Mouse (Mus musculus): Measurements from ENCODE around the gene 9630041A04Rik. TPM values are rescaled to one million over a fixed set of nuclear protein-coding genes. Genes with fewer than 3 reads are reported as not detected.

Gene 9630041A04Rik
- 0.20 and 0.22 TPM in 2 replicates for polyA plus RNA-seq (2016; fragmentation: Nextera tagmentation; extraction: Ambion mirVana)

DNA sequence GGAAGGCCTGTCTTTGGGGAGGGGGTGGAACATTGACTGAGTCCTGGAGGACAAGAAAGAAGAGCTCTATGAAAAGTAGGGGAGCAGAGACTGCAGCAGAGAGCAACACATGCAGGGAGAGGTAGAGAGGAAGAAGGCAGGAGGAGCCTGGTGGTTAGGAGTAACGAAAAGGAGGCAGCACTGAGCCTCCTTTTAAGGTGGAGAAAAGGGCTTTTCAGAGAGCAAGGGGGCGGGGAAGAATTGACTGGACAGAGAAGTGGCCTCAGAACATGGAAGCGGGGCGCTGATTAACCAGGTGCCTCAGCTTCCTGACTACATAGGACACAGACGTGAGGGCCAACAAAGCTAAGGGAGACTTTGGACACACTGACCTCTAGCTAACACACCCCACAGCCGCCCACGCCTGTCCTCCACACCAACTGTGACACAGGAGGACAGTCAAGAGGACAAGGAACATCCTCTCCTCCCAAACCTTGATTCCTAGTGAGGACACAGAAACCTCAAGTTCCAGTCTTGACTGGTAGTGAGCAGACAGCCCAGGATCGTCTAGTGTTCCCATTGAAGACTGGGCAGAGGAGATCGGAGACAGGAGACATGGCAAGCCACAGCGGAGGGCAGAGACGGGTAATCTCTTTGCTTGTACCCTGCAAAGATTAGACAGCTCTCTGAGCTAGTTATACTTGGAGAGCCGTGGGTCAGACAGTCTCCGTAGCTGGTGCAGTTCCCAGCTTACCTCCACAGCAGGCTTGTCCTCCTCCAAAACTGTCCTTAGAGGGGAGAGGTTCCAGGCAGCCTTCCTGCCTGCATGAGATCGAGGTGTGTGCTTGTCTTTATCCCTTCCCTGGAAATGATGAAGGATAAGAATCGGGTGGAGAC lies at the start of gene 9630041A04Rik:
Gene 9630041A04Rik (plus strand): TSS at position 246 of the 876 bp plus-strand sequence.
- Histone ChIP-seq H3K36me3 (no peaks in the 10 kb centered on the region), H3K4me3 (no peak within 1 kb of the TSS), H3K4me1 (0 out of 2 replicates have a peak, but pooled peaks cover 7% of the 10 kb centered on the region), H3K9ac (no peak within 1 kb of the TSS), H3K27me3 (replicated peaks) (no peaks in the 10 kb centered on the region), H3K27ac (no peak within 1 kb of the TSS), H3K9me3 (no peaks in the 10 kb centered on the region), H3K4me2 (replicated peaks) (no peak within 1 kb of the TSS)
- no peak for ATAC-seq (ENCODE audit: low FRiP score, low read depth)
- WGBS: 84% methylated on average over 15 of the region's 15 CpGs

GRCm38 (mm10) chr9:101823896-101824295 lies 37.7 kb upstream of the 9630041A04Rik start:
- H3K27ac ChIP-seq: no peak overlapping the region
- no peak overlapping the region for H3K4me3 ChIP-seq
- no peaks in the 10 kb centered on the region for H3K9me3 ChIP-seq
- WGBS: 59% methylated on average over 7 of the region's 7 CpGs
- no peaks in the 10 kb centered on the region for H3K36me3 ChIP-seq
- 0 out of 2 replicates have a peak, but pooled peaks cover 2% of the 10 kb centered on the region for H3K4me1 ChIP-seq
- no peak overlapping the region for H3K4me2 ChIP-seq (replicated peaks)
- H3K27me3 ChIP-seq (replicated peaks): no peaks in the 10 kb centered on the region
- ATAC-seq (ENCODE audit: low FRiP score, low read depth): no peak
- no peak overlapping the region for H3K9ac ChIP-seq

DNA sequence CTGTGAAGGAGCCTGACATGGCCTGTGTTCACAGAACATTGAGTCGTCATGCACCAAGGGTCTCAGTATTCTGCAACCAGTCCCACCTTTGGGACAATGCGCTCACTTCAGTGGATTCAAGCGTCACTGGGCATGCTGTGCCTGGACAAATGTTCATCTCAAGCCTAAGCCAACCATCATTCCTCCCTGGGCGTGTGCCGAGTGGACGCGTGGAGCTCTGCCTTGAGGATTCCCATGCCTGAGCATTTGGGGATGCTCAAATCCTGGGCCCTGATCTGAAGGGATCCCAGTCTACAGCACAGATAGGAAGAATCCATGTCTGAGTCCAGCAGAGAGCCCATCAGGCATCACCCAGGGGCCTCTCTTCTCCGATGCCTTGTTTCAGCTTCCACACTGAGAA lies 36.0 kb upstream of the 9630041A04Rik start:
- H3K9ac ChIP-seq: no peak overlapping the region
- H3K36me3 ChIP-seq: no peaks in the 10 kb centered on the region
- ATAC-seq (ENCODE audit: low FRiP score, low read depth): no peak
- no peak overlapping the region for H3K4me3 ChIP-seq
- 94% methylated on average over 8 of the region's 8 CpGs for WGBS
- no peak overlapping the region for H3K27ac ChIP-seq
- no peaks in the 10 kb centered on the region for H3K9me3 ChIP-seq
- H3K27me3 ChIP-seq (replicated peaks): no peaks in the 10 kb centered on the region
- H3K4me1 ChIP-seq: 0 out of 2 replicates have a peak, but pooled peaks cover 2% of the 10 kb centered on the region
- no peak overlapping the region for H3K4me2 ChIP-seq (replicated peaks)

GRCm38 (mm10) chr9:101833619-101834018 lies 28.0 kb upstream of the 9630041A04Rik start:
- Histone ChIP-seq H3K9ac (no peak overlapping the region), H3K9me3 (no peaks in the 10 kb centered on the region), H3K27me3 (replicated peaks) (no peaks in the 10 kb centered on the region), H3K27ac (no peak overlapping the region), H3K4me2 (replicated peaks) (no peak overlapping the region), H3K36me3 (no peaks in the 10 kb centered on the region), H3K4me3 (no peak overlapping the region), H3K4me1 (no peaks in the 10 kb centered on the region)
- no peak for ATAC-seq (ENCODE audit: low FRiP score, low read depth)
- WGBS: 75% methylated on average over 2 of the region's 2 CpGs

DNA sequence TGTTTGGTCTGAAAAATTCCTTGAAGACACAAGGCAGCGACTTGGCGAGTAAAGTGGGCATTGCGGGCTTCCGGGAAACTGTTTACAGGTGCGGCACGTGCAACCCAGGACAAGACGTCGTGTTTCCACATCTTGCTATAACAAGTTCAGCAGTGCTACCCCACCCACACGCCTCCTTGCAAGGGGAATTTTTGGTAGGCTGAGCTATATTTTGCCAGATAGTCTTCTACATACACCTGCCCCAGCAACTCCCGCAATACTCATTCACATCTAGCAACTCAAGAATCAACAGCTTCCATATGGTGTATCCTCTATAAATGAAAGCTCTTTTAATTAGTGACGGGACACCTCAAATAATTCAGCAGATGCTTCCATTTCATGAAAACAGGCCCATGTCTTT lies 20.5 kb upstream of the 9630041A04Rik start:
- no peaks in the 10 kb centered on the region for H3K4me1 ChIP-seq
- no peak overlapping the region for H3K27ac ChIP-seq
- 93% methylated on average over 11 of the region's 11 CpGs for WGBS
- H3K9me3 ChIP-seq: no peaks in the 10 kb centered on the region
- ATAC-seq (ENCODE audit: low FRiP score, low read depth): no peak
- no peaks in the 10 kb centered on the region for H3K27me3 ChIP-seq (replicated peaks)
- H3K9ac ChIP-seq: no peak overlapping the region
- no peaks in the 10 kb centered on the region for H3K36me3 ChIP-seq
- H3K4me3 ChIP-seq: no peak overlapping the region
- H3K4me2 ChIP-seq (replicated peaks): no peak overlapping the region

DNA sequence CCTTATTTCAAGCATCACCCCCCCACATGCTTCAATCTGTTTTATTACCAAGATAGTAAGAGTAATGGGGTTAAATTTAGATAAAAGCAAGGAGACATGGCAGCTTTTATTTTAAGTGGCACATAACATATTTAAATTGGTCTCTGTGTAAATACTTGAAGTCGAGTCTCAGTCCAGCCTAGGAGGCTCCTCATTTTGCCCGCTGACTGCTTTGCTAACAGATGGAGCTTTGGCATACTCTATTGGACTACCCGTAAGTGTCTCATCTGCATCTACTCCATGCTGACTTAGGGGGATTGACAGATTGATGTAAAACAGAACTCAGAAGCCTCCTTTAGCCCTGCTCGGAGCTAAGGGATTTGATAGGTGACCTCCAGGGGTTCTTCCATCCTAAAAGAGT lies 17.7 kb upstream of the 9630041A04Rik start:
- no peaks in the 10 kb centered on the region for H3K27me3 ChIP-seq (replicated peaks)
- no peaks in the 10 kb centered on the region for H3K9me3 ChIP-seq
- H3K4me3 ChIP-seq: no peak overlapping the region
- H3K9ac ChIP-seq: no peak overlapping the region
- H3K4me1 ChIP-seq: no peaks in the 10 kb centered on the region
- WGBS: 81% methylated on average over 4 of the region's 4 CpGs
- H3K36me3 ChIP-seq: no peaks in the 10 kb centered on the region
- ATAC-seq (ENCODE audit: low FRiP score, low read depth): no peak
- H3K4me2 ChIP-seq (replicated peaks): no peak overlapping the region
- H3K27ac ChIP-seq: no peak overlapping the region

DNA sequence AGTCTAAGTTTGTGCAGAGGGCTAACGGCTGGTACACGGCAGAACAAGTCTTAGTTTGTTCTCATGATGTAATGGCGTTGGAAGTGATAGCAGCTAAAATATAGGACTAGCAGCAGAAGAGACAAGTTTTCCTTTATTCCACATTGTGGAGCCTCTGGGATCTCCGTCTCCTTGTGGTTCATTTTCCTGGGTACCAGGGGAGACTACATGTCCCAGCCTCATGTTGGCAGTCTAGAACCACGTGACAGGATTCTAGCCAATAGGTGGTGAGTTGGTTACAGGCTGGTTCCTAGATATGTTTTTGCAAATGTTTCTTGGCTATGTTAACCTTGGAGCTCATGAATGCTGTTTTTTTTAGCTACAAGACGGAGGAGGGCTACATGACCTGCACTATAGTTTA lies 15.9 kb upstream of the 9630041A04Rik start:
- 88% methylated on average over 6 of the region's 6 CpGs for WGBS
- H3K9ac ChIP-seq: no peak overlapping the region
- H3K4me2 ChIP-seq (replicated peaks): no peak overlapping the region

GRCm38 (mm10) chr9:101862481-101863065 lies 932 bp downstream of the 9630041A04Rik start:
- H3K9ac ChIP-seq: no peak overlapping the region
- WGBS: 60% methylated on average over 12 of the region's 12 CpGs
- H3K4me2 ChIP-seq (replicated peaks): no peak overlapping the region
- H3K9me3 ChIP-seq: no peaks in the 10 kb centered on the region
- H3K4me3 ChIP-seq: no peak overlapping the region
- H3K36me3 ChIP-seq: no peaks in the 10 kb centered on the region
- no peaks in the 10 kb centered on the region for H3K27me3 ChIP-seq (replicated peaks)
- H3K4me1 ChIP-seq: 0 out of 2 replicates have a peak, but pooled peaks cover 7% of the 10 kb centered on the region
- H3K27ac ChIP-seq: no peak overlapping the region
- ATAC-seq (ENCODE audit: low FRiP score, low read depth): no peak

More for the DNA sequence above, 15.9 kb upstream of the 9630041A04Rik start:
- H3K36me3 ChIP-seq: no peaks in the 10 kb centered on the region
- no peak overlapping the region for H3K27ac ChIP-seq
- H3K4me3 ChIP-seq: no peak overlapping the region
- no peaks in the 10 kb centered on the region for H3K4me1 ChIP-seq
- no peaks in the 10 kb centered on the region for H3K27me3 ChIP-seq (replicated peaks)
- no peaks in the 10 kb centered on the region for H3K9me3 ChIP-seq
- ATAC-seq (ENCODE audit: low FRiP score, low read depth): no peak

GRCm38 (mm10) chr9:101863130-101863529 lies 1.5 kb downstream of the 9630041A04Rik start:
- Histone ChIP-seq H3K4me3 (no peak overlapping the region), H3K9me3 (no peaks in the 10 kb centered on the region), H3K27me3 (replicated peaks) (no peaks in the 10 kb centered on the region), H3K9ac (no peak overlapping the region), H3K36me3 (no peaks in the 10 kb centered on the region), H3K27ac (no peak overlapping the region), H3K4me1 (0 out of 2 replicates have a peak, but pooled peaks cover 7% of the 10 kb centered on the region), H3K4me2 (replicated peaks) (no peak overlapping the region)
- WGBS: 80% methylated on average over 5 of the region's 5 CpGs
- no peak for ATAC-seq (ENCODE audit: low FRiP score, low read depth)

- H3K9ac ChIP-seq: no peak overlapping the region
- 93% methylated on average over 6 of the region's 6 CpGs for WGBS
Measured at GRCm38 (mm10) chr9:101868593-101868992, 7.0 kb downstream of the 9630041A04Rik start.

GRCm38 (mm10) chr9:101870034-101870433 lies 8.4 kb downstream of the 9630041A04Rik start:
- H3K4me1 ChIP-seq: no peaks in the 10 kb centered on the region
- no peak overlapping the region for H3K9ac ChIP-seq
- H3K9me3 ChIP-seq: no peaks in the 10 kb centered on the region
- no peaks in the 10 kb centered on the region for H3K27me3 ChIP-seq (replicated peaks)
- WGBS: 84% methylated on average over 4 of the region's 4 CpGs
- no peak overlapping the region for H3K4me3 ChIP-seq
- H3K27ac ChIP-seq: no peak overlapping the region
- no peak for ATAC-seq (ENCODE audit: low FRiP score, low read depth)
- no peak overlapping the region for H3K4me2 ChIP-seq (replicated peaks)
- H3K36me3 ChIP-seq: no peaks in the 10 kb centered on the region

More at GRCm38 (mm10) chr9:101868593-101868992, 7.0 kb downstream of the 9630041A04Rik start:
- no peaks in the 10 kb centered on the region for H3K27me3 ChIP-seq (replicated peaks)
- H3K27ac ChIP-seq: no peak overlapping the region
- ATAC-seq (ENCODE audit: low FRiP score, low read depth): no peak
- no peaks in the 10 kb centered on the region for H3K36me3 ChIP-seq
- no peaks in the 10 kb centered on the region for H3K9me3 ChIP-seq
- H3K4me2 ChIP-seq (replicated peaks): no peak overlapping the region
- H3K4me3 ChIP-seq: no peak overlapping the region
- H3K4me1 ChIP-seq: no peaks in the 10 kb centered on the region

- H3K4me2 ChIP-seq (replicated peaks): no peak overlapping the region
- no peaks in the 10 kb centered on the region for H3K36me3 ChIP-seq
- no peak overlapping the region for H3K4me3 ChIP-seq
- no peaks in the 10 kb centered on the region for H3K27me3 ChIP-seq (replicated peaks)
- 87% methylated on average over 1 of the region's 1 CpGs for WGBS
- no peaks in the 10 kb centered on the region for H3K9me3 ChIP-seq
- no peak overlapping the region for H3K9ac ChIP-seq
- no peak for ATAC-seq (ENCODE audit: low FRiP score, low read depth)
- no peak overlapping the region for H3K27ac ChIP-seq
- H3K4me1 ChIP-seq: no peaks in the 10 kb centered on the region
Measured at GRCm38 (mm10) chr9:101875306-101875705, 13.7 kb downstream of the 9630041A04Rik start.

Measured in neural tube, embryonic 12.5 days (tissue).